Mouse (Mus musculus): ENCODE results near the gene Cep170b. TPM values are rescaled to one million over a fixed set of nuclear protein-coding genes. Genes with fewer than 3 reads are reported as not detected.

Cep170b gene
- polyA plus RNA-seq, 2 experiments, result 21.3 to 30.1 TPM

- Histone ChIP-seq H3K4me1 (ENCODE audit: control insufficient read depth, insufficient read depth, low read length) (no peaks in the 10 kb centered on the region; the same call in 1 of the 2 replicates), H3K27me3 (ENCODE audit: control insufficient read depth, insufficient read depth, low read length) (no peaks in the 10 kb centered on the region), H3K4me3 (replicated peaks; ENCODE audit: low read length) (no peak overlapping the region), H3K9me3 (ENCODE audit: control insufficient read depth, low read length) (no peaks in the 10 kb centered on the region), H3K27ac (replicated peaks; ENCODE audit: low read depth, low read length) (no peak overlapping the region), H3K9ac (ENCODE audit: low read depth, low read length, severe bottlenecking) (no peak overlapping the region), H3K36me3 (ENCODE audit: control insufficient read depth, insufficient read depth, low read length) (no peaks in the 10 kb centered on the region), H3K4me2 (replicated peaks; ENCODE audit: low read depth, low read length, severe bottlenecking) (no peak overlapping the region)
- no peak for DNase-seq (ENCODE audit: low spot score)
- no peak for TF ChIP-seq POLR2A (IDR thresholded peaks at IDR 0.05; ENCODE audit: borderline replicate concordance, extremely low read depth, insufficient read depth, insufficient read length)
- ATAC-seq (ENCODE audit: low FRiP score, low read depth), result no peak
- WGBS, result 70% methylated on average over 2 of the region's 2 CpGs
Observed at GRCm38 (mm10) chr12:112769751-112770150, 49.5 kb downstream of the Cep170b start.

DNA sequence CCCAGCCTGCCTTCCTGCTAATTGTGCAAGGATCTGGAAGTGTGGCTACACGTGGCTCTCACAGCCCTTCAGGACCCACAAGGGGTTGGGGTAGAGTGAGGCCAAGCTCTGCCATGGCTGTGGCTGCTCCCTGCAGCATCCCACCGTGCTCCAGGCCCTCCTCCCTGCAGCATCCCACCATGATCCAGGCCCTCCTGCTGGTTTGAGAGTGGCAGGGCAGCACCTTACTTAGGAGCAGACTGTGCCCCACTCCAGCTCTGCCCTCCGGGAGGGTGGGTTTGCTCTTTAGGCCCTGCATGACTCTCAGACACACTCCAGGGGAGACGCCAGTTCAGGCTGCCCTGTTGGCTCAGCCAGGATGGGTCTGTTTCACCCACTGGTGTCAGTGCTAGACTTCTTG, 50.1 kb downstream of the Cep170b start:
- H3K36me3 ChIP-seq (ENCODE audit: control insufficient read depth, insufficient read depth, low read length), result no peaks in the 10 kb centered on the region
- DNase-seq (ENCODE audit: low spot score) (no peak), ATAC-seq (ENCODE audit: low FRiP score, low read depth) (no peak)
- no peak overlapping the region for H3K4me3 ChIP-seq (replicated peaks; ENCODE audit: low read length)
- H3K4me1 ChIP-seq (ENCODE audit: control insufficient read depth, insufficient read depth, low read length), result no peaks in the 10 kb centered on the region; the same call in 1 of the 2 replicates
- no peak for TF ChIP-seq POLR2A (IDR thresholded peaks at IDR 0.05; ENCODE audit: borderline replicate concordance, extremely low read depth, insufficient read depth, insufficient read length)
- no peak overlapping the region for H3K4me2 ChIP-seq (replicated peaks; ENCODE audit: low read depth, low read length, severe bottlenecking)
- no peak overlapping the region for H3K27ac ChIP-seq (replicated peaks; ENCODE audit: low read depth, low read length)
- no peaks in the 10 kb centered on the region for H3K9me3 ChIP-seq (ENCODE audit: control insufficient read depth, low read length)
- H3K9ac ChIP-seq (ENCODE audit: low read depth, low read length, severe bottlenecking), result no peak overlapping the region
- WGBS, result 63% methylated on average over 4 of the region's 4 CpGs
- H3K27me3 ChIP-seq (ENCODE audit: control insufficient read depth, insufficient read depth, low read length), result no peaks in the 10 kb centered on the region

- peaks cover 3% of the 10 kb centered on the region; the same call in 1 of the 2 replicates for H3K9me3 ChIP-seq (ENCODE audit: control insufficient read depth, low read length)
- TF ChIP-seq POLR2A (IDR thresholded peaks at IDR 0.05; ENCODE audit: borderline replicate concordance, extremely low read depth, insufficient read depth, insufficient read length), result no peak
- no peaks in the 10 kb centered on the region; the same call in 1 of the 2 replicates for H3K4me1 ChIP-seq (ENCODE audit: control insufficient read depth, insufficient read depth, low read length)
- H3K9ac ChIP-seq (ENCODE audit: low read depth, low read length, severe bottlenecking), result no peak overlapping the region
- no peaks in the 10 kb centered on the region for H3K27me3 ChIP-seq (ENCODE audit: control insufficient read depth, insufficient read depth, low read length)
- no peak overlapping the region for H3K4me3 ChIP-seq (replicated peaks; ENCODE audit: low read length)
- no peak overlapping the region for H3K27ac ChIP-seq (replicated peaks; ENCODE audit: low read depth, low read length)
- DNase-seq (ENCODE audit: low spot score) (no peak), ATAC-seq (ENCODE audit: low FRiP score, low read depth) (no peak)
- no peak overlapping the region for H3K4me2 ChIP-seq (replicated peaks; ENCODE audit: low read depth, low read length, severe bottlenecking)
- no peaks in the 10 kb centered on the region for H3K36me3 ChIP-seq (ENCODE audit: control insufficient read depth, insufficient read depth, low read length)
- 89% methylated on average over 14 of the region's 14 CpGs for WGBS
Observed at GRCm38 (mm10) chr12:112772306-112772705, 52.1 kb downstream of the Cep170b start.

GRCm38 (mm10) chr12:112773366-112773765, 53.1 kb downstream of the Cep170b start:
- ATAC-seq (ENCODE audit: low FRiP score, low read depth) (no peak), DNase-seq (ENCODE audit: low spot score) (no peak)
- peaks cover 3% of the 10 kb centered on the region; the same call in 1 of the 2 replicates for H3K9me3 ChIP-seq (ENCODE audit: control insufficient read depth, low read length)
- no peak overlapping the region for H3K4me3 ChIP-seq (replicated peaks; ENCODE audit: low read length)
- H3K4me2 ChIP-seq (replicated peaks; ENCODE audit: low read depth, low read length, severe bottlenecking), result no peak overlapping the region
- H3K27ac ChIP-seq (replicated peaks; ENCODE audit: low read depth, low read length), result no peak overlapping the region
- no peaks in the 10 kb centered on the region; the same call in 1 of the 2 replicates for H3K4me1 ChIP-seq (ENCODE audit: control insufficient read depth, insufficient read depth, low read length)
- WGBS, result 44% methylated on average over 9 of the region's 9 CpGs
- H3K36me3 ChIP-seq (ENCODE audit: control insufficient read depth, insufficient read depth, low read length), result no peaks in the 10 kb centered on the region
- 0 out of 2 replicates have a peak overlapping the region, but pooled peaks have one; percentile 12 for H3K9ac ChIP-seq (ENCODE audit: low read depth, low read length, severe bottlenecking)
- no peak for TF ChIP-seq POLR2A (IDR thresholded peaks at IDR 0.05; ENCODE audit: borderline replicate concordance, extremely low read depth, insufficient read depth, insufficient read length)
- no peaks in the 10 kb centered on the region for H3K27me3 ChIP-seq (ENCODE audit: control insufficient read depth, insufficient read depth, low read length)

GRCm38 (mm10) chr12:112774026-112774425, 53.8 kb downstream of the Cep170b start:
- no peak for DNase-seq (ENCODE audit: low spot score)
- TF ChIP-seq POLR2A (IDR thresholded peaks at IDR 0.05; ENCODE audit: borderline replicate concordance, extremely low read depth, insufficient read depth, insufficient read length), result no peak
- ATAC-seq (ENCODE audit: low FRiP score, low read depth), result no peak
- Histone ChIP-seq H3K4me2 (replicated peaks; ENCODE audit: low read depth, low read length, severe bottlenecking) (no peak overlapping the region), H3K27me3 (ENCODE audit: control insufficient read depth, insufficient read depth, low read length) (no peaks in the 10 kb centered on the region), H3K4me3 (replicated peaks; ENCODE audit: low read length) (no peak overlapping the region), H3K9me3 (ENCODE audit: control insufficient read depth, low read length) (peaks cover 3% of the 10 kb centered on the region; the same call in 1 of the 2 replicates), H3K4me1 (ENCODE audit: control insufficient read depth, insufficient read depth, low read length) (no peaks in the 10 kb centered on the region; the same call in 1 of the 2 replicates), H3K36me3 (ENCODE audit: control insufficient read depth, insufficient read depth, low read length) (no peaks in the 10 kb centered on the region), H3K9ac (ENCODE audit: low read depth, low read length, severe bottlenecking) (0 out of 2 replicates have a peak overlapping the region, but pooled peaks have one; percentile 12), H3K27ac (replicated peaks; ENCODE audit: low read depth, low read length) (no peak overlapping the region)
- WGBS, result 82% methylated on average over 6 of the region's 6 CpGs
